Mouse (Mus musculus) ES-E14 (cell line): ENCODE data around the gene Slc39a11. TPM values are rescaled to one million over a fixed set of nuclear protein-coding genes. Genes with fewer than 3 reads are reported as not detected.

Experiments
- DNase-seq: peaks from one replicate; pipeline ENCODE4 v3.0.0-alpha.2; 2013; ENCODE audit warnings: low read depth, low spot score
- H3K27ac ChIP-seq: 2 replicates; pipeline ENCODE4 v1.5.1; 2012; ENCODE audit warnings: low read depth, mild to moderate bottlenecking, low read length, moderate library complexity, mixed read lengths; ENCODE audit not compliant: poor library complexity, insufficient read depth, severe bottlenecking
- H3K36me3 ChIP-seq: 2 replicates; pipeline ENCODE4 v1.6.1; 2012; ENCODE audit warnings: mild to moderate bottlenecking, low read length, moderate library complexity, mixed read lengths; ENCODE audit not compliant: control insufficient read depth, poor library complexity, insufficient read depth, severe bottlenecking
- H3K4me1 ChIP-seq, 2 experiments: fragments of 150-350 bp in 1 of 2; sonication (generic) in 1 of 2; 2 replicates each; pipeline ENCODE4 v1.6.1; 2012; ENCODE audit warnings: low read length in 2 of 2, mild to moderate bottlenecking in 1 of 2, mixed read lengths in 1 of 2; ENCODE audit not compliant: control insufficient read depth in 2 of 2, insufficient read depth in 2 of 2, poor library complexity in 1 of 2
- H3K4me3 ChIP-seq, 2 experiments: fragments of 150-350 bp in 1 of 2; sonication (generic) in 1 of 2; 2 replicates each; pipeline ENCODE4 v1.5.1; 2012; ENCODE audit warnings: low read length in 2 of 2, low read depth in 1 of 2, mild to moderate bottlenecking in 1 of 2, mixed read lengths in 1 of 2; ENCODE audit not compliant: insufficient read depth in 1 of 2, poor library complexity in 1 of 2, severe bottlenecking in 1 of 2
- H3K9ac ChIP-seq: 2 replicates; pipeline ENCODE4 v1.6.1; 2012; ENCODE audit warnings: low read depth, mild to moderate bottlenecking, low read length, mixed read lengths; ENCODE audit not compliant: poor library complexity, insufficient read depth, severe bottlenecking
- H3K9me3 ChIP-seq: fragments of 150-350 bp; sonication (generic); 2 replicates; pipeline ENCODE4 v1.6.1; 2012; ENCODE audit warnings: low read depth, mild to moderate bottlenecking, low read length; ENCODE audit not compliant: control insufficient read depth, insufficient read depth
- CHD2 ChIP-seq: IDR thresholded peaks from 2 replicates; pipeline ENCODE4 v1.6.1; 2014; ENCODE audit warnings: mild to moderate bottlenecking, low read depth, low read length, inconsistent platforms
- HCFC1 ChIP-seq: IDR thresholded peaks from 2 replicates; pipeline ENCODE4 v1.6.1; 2012; ENCODE audit warnings: low read length, inconsistent platforms, borderline replicate concordance; ENCODE audit not compliant: insufficient read depth
- MAFK ChIP-seq: IDR thresholded peaks from 2 replicates; pipeline ENCODE4 v1.6.1; 2014; ENCODE audit warnings: mild to moderate bottlenecking, low read depth, low read length, inconsistent platforms; ENCODE audit not compliant: insufficient read depth
- ZC3H11A ChIP-seq: IDR thresholded peaks from 2 replicates; pipeline ENCODE4 v1.6.1; 2012; ENCODE audit warnings: low read depth, mild to moderate bottlenecking, inconsistent platforms, low read length, borderline replicate concordance
- ZNF384 ChIP-seq: IDR thresholded peaks from 2 replicates; pipeline ENCODE4 v1.6.1; 2012; ENCODE audit warnings: low read depth, low read length, inconsistent platforms
- in situ Hi-C, 2 experiments: fragments of 600-800 bp; cut with MboI; formaldehyde crosslinking; loops; one replicate each; pipeline ENCODE4 v1.15.1; 2025; ENCODE audit warnings: low sequenced_read_pairs in 2 of 2, inconsistent platforms in 1 of 2; ENCODE audit not compliant: unreplicated experiment in 2 of 2
- total RNA-seq: library from RNA; depleted of rRNA; stranded (reverse); fragments of 300-350 nt; gene quantifications from 2 replicates; pipeline ENCODE4 v1.2.3, GENCODE M21; 2012

Slc39a11 gene
- total RNA-seq, 1 experiment: 17.0 TPM

DNA sequence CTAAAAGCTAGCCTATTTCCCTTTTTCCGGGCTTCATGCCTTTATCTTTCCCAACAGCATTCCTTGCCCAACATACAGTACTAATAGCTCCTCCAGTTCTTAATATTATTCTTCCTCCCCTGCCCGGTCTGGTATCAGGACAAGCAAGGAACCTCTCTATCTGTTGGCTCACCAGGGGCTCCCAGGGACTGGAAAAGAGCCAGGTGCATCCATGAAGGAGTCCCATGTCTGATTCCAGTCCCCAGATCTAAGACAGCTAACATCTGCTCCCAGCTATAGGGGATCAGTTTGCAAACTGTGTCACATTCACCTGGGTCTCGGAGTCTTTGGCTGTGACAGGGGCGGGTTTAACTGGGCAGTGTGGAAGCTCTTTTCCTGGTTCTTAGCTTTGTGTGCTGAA lies 388.5 kb downstream of the Slc39a11 start:
- H3K36me3 ChIP-seq: no peaks in the 10 kb centered on the region
- H3K9ac ChIP-seq: no peak overlapping the region
- in situ Hi-C loops: no loop called here
- no peak overlapping the region for H3K4me3 ChIP-seq
- DNase-seq: no peak
- no peaks in the 10 kb centered on the region for H3K4me1 ChIP-seq
- TF ChIP-seq CHD2 (no peak), ZC3H11A (no peak), ZNF384 (no peak), MAFK (no peak), HCFC1 (no peak)
- H3K9me3 ChIP-seq: no peaks in the 10 kb centered on the region
- no peak overlapping the region for H3K27ac ChIP-seq

DNA sequence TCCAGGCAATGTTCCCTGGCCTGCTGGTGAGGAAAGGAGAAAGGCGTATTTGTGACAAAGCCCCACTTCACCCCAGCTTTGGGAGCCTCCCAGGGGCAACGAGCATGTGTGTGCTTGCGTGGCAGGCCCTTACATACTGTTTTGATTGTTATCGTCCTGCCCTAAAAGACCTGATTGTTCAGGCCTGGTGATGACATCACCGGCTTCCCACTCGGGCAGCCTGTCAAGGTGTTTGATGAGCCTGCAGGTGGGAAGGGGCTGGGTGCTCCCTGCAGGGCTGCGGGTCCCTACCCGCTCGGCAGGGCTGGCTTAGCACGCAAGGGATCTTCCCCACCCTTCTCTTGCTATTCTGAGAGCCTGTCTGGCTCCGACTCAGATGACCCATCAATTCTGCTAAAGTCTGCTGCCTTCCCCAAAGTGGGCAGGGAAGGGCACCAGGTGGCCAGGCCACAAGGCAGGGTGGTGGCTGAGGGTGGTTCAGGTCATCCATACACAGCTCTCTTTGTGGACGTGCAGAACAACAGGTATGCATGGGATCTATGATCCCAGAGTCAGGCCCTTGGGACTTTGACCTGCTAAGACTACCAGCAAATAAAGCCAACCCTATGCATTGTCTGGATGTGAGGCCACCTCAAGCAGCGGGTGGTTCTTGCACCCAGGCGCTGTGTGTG lies 390.0 kb downstream of the Slc39a11 start:
- no peak overlapping the region for H3K9ac ChIP-seq
- DNase-seq: no peak
- H3K36me3 ChIP-seq: no peaks in the 10 kb centered on the region
- H3K27ac ChIP-seq: no peak overlapping the region
- H3K4me1 ChIP-seq: no peaks in the 10 kb centered on the region
- no peak overlapping the region for H3K4me3 ChIP-seq
- no peaks in the 10 kb centered on the region for H3K9me3 ChIP-seq
- TF ChIP-seq MAFK (no peak), ZC3H11A (no peak), HCFC1 (no peak), ZNF384 (no peak), CHD2 (no peak)
- in situ Hi-C loops: no loop called here

DNA sequence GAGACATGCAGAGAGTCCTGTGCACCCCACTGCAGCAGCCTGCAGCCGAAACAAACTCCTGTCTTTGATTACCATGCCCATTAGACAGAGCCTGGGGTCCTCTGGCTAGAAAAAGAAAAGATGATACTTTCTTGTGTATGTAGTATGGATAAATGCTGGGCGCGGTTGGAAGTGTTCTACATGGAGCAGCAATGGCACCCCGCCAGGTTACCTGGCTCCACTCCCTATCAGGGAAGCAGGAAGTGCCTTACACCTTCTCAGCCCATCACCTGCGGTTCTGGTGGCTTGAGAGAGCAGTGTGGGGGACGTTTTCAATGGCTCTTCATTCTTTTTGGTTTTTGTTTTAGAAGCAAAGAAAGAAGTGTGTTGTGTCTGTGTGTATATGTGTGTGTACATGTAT lies 391.9 kb downstream of the Slc39a11 start:
- Histone ChIP-seq H3K27ac (no peak overlapping the region), H3K36me3 (no peaks in the 10 kb centered on the region), H3K9me3 (no peaks in the 10 kb centered on the region), H3K9ac (no peak overlapping the region), H3K4me1 (no peaks in the 10 kb centered on the region), H3K4me3 (no peak overlapping the region)
- DNase-seq: no peak
- in situ Hi-C loops: no loop called here
- TF ChIP-seq ZNF384 (no peak), ZC3H11A (no peak), MAFK (no peak), CHD2 (no peak), HCFC1 (no peak)

DNA sequence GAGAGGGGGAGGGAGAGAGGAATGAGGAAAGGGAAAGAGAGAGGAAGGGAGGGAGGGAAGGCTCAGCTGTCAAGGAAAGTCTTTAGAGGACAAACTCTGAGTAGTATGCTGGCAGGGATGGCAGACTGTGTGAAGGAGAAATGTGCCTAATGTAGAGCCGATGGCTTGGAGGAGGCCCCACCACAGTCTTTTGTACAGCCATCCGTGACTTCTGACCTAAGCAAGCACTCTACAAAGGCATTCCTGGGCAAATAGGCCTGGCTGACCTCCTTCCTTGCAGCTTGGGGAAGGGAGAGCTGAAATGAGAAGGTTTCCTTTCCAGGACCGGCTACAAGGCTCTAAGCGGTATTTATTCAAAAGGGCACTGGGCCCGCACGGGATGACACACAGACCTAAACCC lies 395.2 kb downstream of the Slc39a11 start:
- no peaks in the 10 kb centered on the region for H3K9me3 ChIP-seq
- H3K9ac ChIP-seq: no peak overlapping the region
- H3K4me3 ChIP-seq: no peak overlapping the region
- H3K4me1 ChIP-seq: no peaks in the 10 kb centered on the region
- no peak for DNase-seq
- no peak for TF ChIP-seq MAFK
- in situ Hi-C loops: no loop called here
- H3K36me3 ChIP-seq: no peaks in the 10 kb centered on the region
- no peak overlapping the region for H3K27ac ChIP-seq

DNA sequence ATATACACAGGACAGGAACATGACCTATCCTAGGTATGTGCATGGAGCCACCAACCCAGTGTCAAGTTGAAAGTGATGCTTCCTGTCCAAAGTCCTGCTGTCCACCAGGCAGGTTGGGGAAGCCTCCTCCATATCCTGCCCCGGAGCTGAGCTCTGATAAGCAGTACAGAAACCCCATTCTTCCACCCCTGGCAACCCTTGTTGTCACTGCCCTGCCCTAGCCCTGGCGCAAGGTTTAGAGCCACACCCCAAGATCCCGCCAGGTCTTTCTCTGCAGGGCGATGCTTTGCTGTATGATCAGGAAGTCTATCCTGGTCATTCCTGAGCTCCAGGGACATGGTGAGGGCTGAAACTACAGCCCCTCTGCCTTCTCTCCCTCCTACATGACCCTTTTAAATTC lies 396.7 kb downstream of the Slc39a11 start:
- Histone ChIP-seq H3K27ac (no peak overlapping the region), H3K36me3 (no peaks in the 10 kb centered on the region; the same call in 1 of the 2 replicates), H3K9ac (no peak overlapping the region), H3K9me3 (no peaks in the 10 kb centered on the region), H3K4me1 (no peaks in the 10 kb centered on the region), H3K4me3 (no peak overlapping the region)
- in situ Hi-C loops: no loop called here
- no peak for TF ChIP-seq ZNF384
- no peak for TF ChIP-seq HCFC1
- no peak for TF ChIP-seq MAFK
- no peak for TF ChIP-seq CHD2
- TF ChIP-seq ZC3H11A: no peak
- no peak for DNase-seq
